Mouse (Mus musculus) testis, postnatal 10 days (tissue): ENCODE measurements around the gene Gm17555.
"Not testable (repeated sequence)": the region's sequence is repeated elsewhere in the genome, so short reads cannot be mapped to it uniquely, and the experiment has no call there.

ENCODE experiments used
- DNase-seq: peaks from one replicate; pipeline ENCODE4 v3.0.0; 2021; ENCODE audit warnings: low spot score

Gm17555 gene

DNA sequence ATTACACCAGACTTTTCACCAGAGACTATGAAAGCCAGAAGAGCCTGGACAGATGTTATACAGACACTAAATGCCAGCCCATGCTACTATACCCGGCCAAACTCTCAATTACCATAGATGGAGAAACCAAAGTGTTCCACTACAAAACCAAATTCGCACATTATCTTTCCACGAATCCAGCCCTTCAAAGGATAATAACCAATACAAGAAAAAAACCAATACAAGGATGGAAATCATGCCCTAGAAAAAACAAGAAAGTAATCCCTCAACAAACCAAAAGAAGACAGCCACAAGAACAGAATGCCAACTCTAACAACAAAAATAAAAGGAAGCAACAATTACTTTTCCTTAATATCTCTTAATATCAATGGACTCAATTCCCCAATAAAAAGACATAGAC, at the start of gene Gm17555:
Gm17555 (plus strand) TSS at position 301 of the 400 bp plus-strand sequence.
- not testable (repeated sequence) for DNase-seq

DNA sequence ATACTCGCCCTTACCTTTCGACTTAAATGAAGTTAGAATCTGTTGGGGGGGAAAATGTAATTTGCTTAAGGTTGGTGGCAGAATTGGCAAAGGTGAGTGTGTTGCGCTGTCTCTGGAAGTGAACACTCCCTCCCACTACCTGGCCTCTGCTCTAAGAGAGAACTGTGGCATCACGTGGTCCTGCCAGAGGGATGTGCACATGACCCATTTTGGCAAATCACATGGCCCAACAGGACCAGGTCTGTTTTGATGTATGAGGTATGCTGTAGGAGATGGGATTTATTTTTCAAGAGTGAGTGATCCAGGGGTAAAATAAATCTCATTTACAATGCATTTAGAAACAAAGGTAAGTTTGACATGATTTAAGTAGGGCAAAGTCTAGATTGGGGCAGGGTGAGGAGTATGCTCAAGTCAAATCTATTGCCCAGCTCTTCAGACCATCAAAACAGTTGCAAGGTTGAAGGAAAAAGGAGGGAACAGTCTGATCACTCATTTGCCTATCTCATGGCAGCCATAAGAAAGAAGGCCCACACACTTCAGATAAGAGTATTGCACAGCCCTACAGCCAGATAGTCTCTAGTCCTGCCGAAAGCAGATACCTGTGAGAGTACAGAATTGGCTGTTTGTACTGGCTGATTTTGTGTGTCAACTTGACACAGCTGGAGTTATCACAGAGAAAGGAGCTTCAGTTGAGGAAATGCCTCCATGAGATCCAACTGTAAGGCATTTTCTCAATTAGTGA, 49.5 kb upstream of the Gm17555 start:
- no peak for DNase-seq

DNA sequence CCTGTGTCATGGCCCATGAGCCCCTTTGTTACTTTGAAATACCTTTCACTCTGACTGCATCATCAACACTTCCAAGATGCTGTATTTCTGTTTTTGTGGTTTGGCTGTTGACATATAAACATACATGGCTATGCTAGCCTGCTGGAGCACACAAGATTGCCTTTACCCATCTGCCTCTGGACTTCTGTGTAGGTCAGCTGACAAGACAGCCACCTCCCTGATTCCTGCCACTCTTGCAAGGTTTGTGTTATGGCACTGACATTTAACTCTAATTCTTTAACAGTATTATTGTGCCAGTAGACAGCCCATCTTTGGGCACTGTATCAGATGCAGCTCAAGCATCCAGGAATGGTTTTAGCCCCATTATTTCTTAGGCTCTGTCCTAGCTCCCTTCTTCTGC, 48.6 kb upstream of the Gm17555 start:
- no peak for DNase-seq

DNA sequence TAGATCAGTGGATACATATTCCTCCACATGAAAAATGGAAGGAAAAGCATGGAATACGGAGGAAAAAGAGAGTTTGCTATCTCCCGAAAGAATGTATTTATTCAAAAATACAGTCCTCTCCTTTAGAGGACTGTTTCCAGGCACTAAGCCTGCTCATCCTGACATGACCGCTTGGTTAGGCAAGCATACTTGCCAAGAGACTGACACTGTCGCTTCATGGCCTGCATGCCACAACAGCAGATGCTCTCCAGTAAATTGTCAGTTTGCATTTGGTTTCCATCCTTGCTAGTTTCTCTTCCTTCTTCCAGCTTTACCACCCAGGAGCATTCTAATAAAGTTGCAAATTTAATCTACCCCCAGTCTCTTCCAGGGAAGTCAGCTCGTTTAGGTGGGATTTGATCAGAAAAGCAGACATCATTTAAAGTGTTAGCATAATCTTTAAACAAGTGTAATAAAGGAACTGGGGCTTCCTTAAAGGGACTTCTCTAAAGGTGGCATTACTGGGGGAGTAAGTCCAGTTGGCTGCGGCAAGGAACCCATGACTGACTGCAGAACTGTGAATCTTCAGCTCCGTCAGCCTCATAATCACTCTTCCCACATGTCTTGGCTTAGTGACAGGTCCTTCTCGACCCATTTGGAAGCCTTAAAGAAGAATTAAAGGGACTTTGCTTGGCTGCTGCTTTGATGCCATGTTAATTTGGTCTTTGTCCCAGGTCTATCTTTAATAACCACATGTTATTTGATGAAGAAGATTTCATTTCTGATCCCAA, 47.9 kb upstream of the Gm17555 start:
- no peak for DNase-seq

DNA sequence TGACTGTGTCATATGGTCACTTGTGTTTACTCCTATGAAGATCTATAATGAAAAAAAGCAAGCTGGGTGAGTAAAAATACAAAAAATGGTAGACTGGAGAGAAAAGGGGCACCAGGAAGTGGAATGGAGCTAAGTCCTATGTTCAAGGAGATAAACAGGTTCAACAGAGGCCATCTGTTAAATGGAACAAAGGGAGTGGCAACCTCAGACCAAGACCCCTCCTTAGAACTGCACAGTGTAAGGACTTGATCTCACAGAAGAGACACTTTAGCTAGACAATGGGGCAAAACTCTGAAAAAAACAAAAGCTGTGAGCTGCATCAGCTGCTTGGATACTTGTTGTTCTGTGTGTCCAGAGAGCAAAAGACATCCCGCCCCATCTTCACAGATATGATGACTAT, 43.5 kb upstream of the Gm17555 start:
- DNase-seq: no peak

DNA sequence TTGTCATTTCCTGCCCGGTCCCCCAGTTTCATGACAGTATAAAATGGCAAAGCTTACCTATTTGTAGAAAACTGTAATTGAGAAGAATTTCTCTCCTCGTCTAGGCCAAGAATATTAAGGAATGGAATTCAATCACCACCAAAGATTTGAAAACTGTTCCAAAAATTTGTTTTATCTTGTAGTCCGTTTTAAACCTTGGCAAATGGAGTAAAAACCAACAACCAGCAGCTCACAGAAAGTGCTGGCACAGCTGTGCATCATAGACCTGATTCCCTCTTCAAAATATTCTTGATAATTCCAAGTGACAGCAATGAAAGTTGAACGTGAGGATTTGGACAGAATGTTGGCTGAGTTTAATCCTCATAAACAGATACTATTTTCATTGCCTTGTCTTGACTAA, 23.6 kb upstream of the Gm17555 start:
- DNase-seq: no peak

DNA sequence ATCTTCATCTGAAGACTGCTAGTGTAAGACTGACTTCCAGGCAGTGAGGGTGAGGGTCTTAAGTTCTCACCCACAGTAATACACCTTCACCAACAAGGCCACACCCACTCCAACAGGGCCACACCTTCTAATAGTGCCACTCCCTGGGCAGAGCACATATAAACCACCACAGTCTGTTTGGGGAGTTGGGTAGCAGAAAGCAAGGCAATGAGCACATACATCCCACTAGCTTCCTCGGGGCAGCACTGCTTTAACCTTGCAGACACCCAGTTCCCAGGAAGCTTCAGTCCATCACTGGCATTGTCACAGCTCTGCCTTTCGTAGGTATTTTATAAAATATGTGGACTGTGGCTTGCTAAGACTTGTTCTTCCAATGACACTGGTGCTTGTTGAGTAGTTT, 22.8 kb upstream of the Gm17555 start:
- DNase-seq: no peak

DNA sequence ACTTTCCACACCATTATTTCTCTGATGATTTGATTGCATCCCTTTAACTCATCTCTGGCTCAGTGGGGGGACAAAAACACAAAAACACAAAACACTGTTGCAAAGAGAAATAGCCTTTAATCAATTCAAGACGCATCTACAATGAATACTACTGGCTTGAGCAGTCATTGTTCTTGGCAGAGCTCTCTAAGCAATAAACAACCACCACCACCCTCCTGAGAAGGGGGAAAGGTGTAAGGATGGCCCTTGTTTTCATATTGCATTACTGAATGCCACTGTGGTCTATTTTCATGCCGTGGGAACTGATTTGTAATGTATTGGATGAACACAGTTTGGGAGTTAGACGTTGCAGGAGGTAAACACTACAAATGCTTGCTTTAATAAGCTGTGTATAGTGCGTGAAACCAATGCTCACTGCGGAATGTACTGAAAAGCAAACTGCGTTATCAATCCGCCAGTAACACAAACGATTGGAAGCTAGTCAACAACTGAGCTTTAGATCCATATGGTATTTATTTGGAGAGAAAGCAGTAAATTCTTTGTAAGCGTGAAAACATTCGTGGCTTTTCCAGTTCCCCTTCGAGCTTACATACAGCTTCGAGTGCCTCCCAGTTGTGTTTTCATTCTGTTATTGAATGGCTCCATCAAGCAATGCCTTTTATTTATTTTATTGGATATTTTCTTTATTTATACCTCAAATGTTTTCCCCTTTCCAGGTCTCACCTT, 19.1 kb upstream of the Gm17555 start:
- no peak for DNase-seq

DNA sequence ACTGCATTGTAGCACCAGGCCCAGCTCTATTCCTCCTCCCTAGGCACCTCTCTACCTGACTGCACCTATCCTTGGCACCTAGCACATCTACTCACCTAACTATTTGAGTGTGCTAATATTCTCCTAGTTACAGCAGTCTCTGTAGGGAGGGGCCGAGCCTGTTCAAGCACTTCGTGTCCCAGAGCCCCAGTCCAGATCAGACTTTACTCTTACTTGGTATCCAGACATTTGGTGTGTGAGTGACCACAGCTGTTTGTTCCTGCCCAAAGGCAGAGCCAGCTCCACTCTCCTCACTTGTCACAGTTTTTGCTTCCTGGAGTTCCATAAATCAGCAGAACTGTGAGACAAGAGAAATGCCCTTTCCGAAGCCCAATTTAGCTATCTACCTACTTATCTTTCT, 15.9 kb upstream of the Gm17555 start:
- DNase-seq: no peak

DNA sequence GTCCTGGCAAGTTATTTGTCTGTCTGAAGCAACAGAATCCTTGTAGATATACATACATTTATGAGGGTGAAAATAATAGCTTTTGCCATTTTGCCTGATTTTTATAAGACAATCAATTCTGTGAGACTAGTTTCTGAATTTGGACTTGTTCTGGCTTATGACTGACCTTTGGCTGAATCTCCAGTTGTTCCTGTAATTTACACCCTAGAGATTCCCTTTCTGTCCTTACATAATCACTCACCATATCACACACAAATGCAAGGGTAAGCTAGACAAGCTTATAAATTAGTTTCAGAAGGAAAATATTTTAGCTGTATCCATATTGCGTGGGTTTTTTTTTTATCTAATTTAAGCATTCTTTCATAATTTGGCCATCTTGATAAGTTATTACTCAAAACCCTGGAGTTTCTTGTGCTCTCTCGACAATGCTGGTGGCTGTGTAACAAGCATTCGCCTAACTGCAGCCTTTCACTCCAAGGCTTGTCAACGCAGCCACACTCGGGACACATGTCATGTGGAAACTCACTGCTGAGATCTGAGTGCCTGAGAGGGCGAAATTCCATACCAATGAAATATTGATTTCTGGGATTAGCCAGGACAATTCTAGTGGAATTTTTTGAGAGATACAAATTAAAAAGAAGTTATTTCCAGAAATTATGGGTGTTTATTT, 3.8 kb upstream of the Gm17555 start:
- no peak for DNase-seq

DNA sequence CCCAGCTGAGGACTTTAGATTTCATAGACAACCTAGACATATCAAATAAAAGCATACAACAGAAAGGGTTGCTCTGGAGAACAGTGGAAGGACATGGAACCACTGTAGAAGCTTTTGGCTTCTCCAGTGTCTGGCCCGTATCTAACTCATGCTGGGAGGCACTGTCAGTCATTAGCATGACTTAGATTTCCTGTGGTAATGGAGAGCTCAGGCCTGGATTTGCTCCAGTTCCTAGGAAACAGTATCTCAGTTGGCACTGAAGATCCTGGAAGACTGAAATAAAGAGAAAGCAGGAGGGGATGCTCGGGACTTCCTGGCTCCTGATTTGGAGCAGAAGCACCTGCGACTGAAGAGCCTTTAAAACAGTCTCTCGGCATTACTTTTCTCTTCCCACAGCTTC, 12.7 kb downstream of the Gm17555 start:
- DNase-seq: no peak

DNA sequence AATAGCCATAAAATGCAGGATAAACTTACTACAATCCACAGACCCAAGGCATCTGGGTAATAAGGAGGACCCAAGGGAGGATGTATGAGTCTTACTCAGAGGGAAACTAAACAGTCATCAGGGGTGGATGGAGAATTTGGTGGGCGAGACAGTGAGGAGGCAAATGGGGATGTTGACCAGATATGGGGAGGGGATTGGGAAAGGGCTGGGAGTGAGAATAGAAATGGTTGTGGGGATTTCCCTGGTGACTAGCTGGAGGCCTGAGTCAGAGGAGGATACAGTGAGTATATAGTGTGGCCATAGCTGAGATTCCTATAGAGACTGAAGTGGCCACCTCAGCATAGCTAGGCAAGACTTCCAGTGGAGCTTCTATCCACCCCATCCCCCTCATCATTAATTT, 16.8 kb downstream of the Gm17555 start:
- no peak for DNase-seq

DNA sequence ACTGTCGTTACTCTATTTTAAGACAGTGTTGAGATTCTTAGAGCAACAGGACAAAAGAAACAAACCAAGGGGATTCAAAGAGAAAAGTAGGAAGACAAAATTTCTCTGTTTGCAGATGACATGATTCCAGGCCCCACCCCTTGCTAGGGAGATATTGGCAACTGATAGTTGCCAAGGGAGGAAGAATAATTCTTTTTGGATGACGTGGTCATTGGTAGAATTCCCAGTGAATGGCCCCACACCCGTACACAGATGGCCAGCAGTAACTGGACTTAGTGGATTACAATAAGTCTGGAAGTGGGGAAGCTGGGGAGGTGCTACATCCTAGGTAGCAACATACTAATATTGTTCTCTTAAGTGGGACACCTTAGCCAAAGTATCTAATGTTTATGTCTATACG, 22.0 kb downstream of the Gm17555 start:
- DNase-seq: no peak

DNA sequence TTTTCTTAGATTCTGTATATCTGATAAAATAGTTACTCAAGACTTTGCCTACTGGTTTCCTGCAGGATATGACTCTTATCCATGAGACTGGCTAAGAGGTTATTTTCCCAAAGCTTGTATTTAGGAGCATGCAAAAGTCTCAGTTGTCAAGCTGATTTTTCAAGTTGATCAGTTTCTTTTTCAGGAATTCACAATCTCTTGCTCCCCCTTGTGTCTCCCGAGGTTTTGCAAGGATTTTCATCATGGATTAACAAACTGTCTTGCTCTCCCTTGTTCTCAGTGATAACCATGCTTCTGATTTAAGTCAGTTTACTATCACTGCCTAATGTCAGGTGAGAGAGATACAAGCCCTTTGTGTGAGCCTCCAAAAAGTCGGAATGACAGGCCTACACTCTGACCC, 30.5 kb downstream of the Gm17555 start:
- DNase-seq: no peak

DNA sequence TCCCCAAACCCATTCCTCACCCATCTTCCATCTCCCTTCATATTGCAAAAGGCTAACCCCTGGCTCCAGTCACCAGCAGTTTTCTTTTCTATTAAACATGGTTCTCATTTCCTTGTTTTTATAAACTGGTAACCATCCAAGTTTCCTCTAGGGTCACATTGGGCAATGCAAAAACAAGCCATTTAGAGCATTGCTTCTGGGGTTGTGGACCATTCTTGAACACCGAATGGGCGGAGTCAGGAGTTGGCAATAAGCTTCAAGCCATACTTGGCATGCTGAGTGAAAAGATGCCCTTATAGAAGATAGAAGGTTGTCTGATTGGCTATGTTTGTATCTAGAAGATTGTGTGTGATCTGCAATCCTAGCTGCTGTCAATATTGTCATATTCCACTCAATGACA, 33.6 kb downstream of the Gm17555 start:
- no peak for DNase-seq

DNA sequence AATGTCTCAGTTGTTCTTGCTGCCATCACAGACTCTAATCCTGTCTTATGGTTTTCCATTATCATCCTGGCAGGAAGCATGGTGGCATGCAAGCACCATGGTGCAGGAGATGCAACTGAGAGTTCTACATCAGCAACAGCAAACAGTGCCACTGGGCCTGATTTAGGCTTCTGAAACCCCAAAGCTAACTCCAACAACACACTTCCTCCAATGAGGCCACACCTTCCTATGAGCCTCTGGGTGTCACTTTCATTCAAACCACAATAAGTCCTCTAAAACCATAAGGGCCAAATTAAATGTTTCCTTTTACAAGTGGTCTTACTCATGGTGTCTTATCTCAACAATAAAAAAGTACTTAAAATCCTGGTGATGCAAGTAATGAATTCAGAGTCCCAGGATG, 37.3 kb downstream of the Gm17555 start:
- DNase-seq: no peak
